Mouse (Mus musculus) G1E (cell line): Measurements from ENCODE around the gene Dok5.

Experiments used
- CTCF ChIP-seq: IDR thresholded peaks from 2 replicates; pipeline ENCODE4 v1.5.1; 2012; ENCODE audit warnings: low read depth, low read length, inconsistent platforms, mixed read lengths
- GATA1 ChIP-seq: IDR thresholded peaks from 2 replicates; pipeline ENCODE4 v1.6.1; 2012; ENCODE audit warnings: borderline replicate concordance, low read length, inconsistent platforms, mixed read lengths
- GATA2 ChIP-seq: IDR thresholded peaks from 2 replicates; pipeline ENCODE4 v1.6.1; 2012; ENCODE audit warnings: low read depth, low read length, inconsistent platforms, borderline replicate concordance
- POLR2AphosphoS5 ChIP-seq: IDR thresholded peaks from 2 replicates; pipeline ENCODE4 v1.6.1; 2012; ENCODE audit warnings: low read depth, low read length, inconsistent platforms; ENCODE audit not compliant: insufficient replicate concordance
- TAL1 ChIP-seq: conservative IDR thresholded peaks from 2 replicates; pipeline ENCODE4 v1.6.1; 2012; ENCODE audit warnings: low read depth, low read length, inconsistent platforms, mixed read lengths

- TF ChIP-seq CTCF (no peak), TAL1 (no peak), GATA1 (no peak), POLR2AphosphoS5 (no peak), GATA2 (no peak)
Observed at GRCm38 (mm10) chr2:170887984-170888383, 156.4 kb downstream of the Dok5 start.
